Mouse (Mus musculus) frontal cortex, adult (tissue): ENCODE data around the gene 9130409I23Rik.

Experiments used
- ATAC-seq: cut with Nextera tagmentation; 2 replicates; pipeline ENCODE4 v1.9.2; 2017; ENCODE audit warnings: mild to moderate bottlenecking, moderate library complexity, mixed read lengths; ENCODE audit not compliant: low TSS enrichment

Gene 9130409I23Rik

GRCm38 (mm10) chr1:181050937-181051336 is at the start of gene 9130409I23Rik:
Gene 9130409I23Rik (plus strand): TSS chr1:181051237.
- no peak for ATAC-seq

DNA sequence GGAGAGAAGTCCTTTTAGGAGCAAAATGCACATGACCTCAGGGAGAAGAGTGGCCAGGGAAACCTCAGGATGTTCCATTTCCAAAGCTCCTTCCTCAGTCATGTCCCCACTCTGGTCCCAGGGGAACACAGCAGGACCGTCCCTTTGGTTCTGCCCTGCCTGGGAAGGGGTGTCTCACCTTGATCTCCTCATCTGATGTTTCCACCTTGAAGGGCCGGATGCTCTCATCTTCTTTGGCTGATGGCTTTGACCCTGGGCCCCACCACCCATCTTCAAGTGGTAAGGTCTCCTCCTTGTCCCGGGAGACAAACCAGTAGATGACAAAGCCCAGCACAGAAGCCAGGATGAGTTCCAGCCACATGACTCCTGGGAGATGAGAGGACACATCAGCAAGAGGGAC is 49.4 kb upstream of the 9130409I23Rik start:
- no peak for ATAC-seq

- ATAC-seq = no peak
Observed at GRCm38 (mm10) chr1:181003790-181004189, 47.2 kb upstream of the 9130409I23Rik start.

DNA sequence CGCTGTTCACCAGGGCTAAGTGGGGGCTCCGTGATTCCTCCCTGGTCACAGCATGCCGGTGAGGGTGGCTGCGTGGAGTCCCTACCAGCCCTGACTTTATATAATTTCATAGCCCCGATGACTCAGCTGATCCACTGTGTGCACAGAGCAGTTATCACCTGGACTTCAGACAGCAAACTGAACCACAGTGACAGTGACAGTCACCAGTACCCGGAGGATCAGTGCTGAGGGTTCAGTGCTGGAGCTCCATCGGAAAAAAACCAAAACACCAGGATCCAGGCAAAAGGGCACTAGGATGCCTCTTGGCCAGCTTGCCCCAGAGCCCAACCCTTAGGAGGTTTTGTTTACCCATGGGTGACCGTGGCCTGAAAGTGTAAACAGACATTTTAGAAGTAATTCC is 45.7 kb upstream of the 9130409I23Rik start:
- ATAC-seq = no peak

GRCm38 (mm10) chr1:181007831-181008230 is 43.2 kb upstream of the 9130409I23Rik start:
- no peak for ATAC-seq

- ATAC-seq = no peak
Observed at GRCm38 (mm10) chr1:181008266-181008665, 42.8 kb upstream of the 9130409I23Rik start.

- no peak for ATAC-seq
Observed at GRCm38 (mm10) chr1:181009011-181009590, 41.9 kb upstream of the 9130409I23Rik start.

DNA sequence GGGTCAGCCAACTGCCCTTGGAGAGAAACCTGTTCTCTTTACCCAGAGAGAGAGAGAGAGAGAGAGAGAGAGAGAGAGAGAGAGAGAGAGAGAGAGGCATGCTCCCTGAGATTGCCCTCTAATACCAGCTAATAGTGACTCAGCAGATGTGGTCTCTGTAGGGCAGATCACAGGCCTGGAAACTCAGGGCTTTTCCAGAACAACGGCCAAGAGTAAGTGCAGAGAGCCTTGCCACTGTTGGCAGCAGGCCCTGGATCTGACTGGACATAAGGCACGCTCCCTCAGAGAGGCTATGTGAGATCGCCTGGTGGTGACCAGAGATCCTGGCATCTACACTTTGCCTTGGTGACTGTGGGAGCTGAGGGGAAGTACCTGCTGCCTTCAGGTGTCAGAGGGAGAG is 41.3 kb upstream of the 9130409I23Rik start:
- no peak for ATAC-seq

- no peak for ATAC-seq
Observed at GRCm38 (mm10) chr1:181010171-181010932, 40.7 kb upstream of the 9130409I23Rik start.

DNA sequence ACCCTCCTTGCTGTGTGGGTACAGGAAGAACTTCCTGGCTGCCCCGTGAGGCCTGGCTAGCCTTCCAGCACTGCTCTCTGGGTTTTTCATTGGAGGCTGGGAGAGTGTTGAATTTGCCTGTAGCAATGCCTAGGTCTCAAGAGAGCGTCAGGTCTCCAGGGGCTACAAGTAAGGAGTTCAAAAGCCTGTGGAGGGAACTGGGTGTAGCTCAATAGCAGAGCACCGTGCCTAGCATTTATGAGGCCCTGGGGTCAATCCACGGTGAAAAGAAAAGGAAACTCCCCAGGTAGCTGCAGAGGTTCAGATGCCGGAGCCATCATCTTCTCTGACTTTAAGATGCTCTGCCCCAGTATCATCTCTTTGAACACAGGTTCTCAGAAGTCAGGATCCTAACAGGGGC is 39.4 kb upstream of the 9130409I23Rik start:
- ATAC-seq = no peak

GRCm38 (mm10) chr1:181012416-181012815 is 38.6 kb upstream of the 9130409I23Rik start:
- ATAC-seq = no peak

DNA sequence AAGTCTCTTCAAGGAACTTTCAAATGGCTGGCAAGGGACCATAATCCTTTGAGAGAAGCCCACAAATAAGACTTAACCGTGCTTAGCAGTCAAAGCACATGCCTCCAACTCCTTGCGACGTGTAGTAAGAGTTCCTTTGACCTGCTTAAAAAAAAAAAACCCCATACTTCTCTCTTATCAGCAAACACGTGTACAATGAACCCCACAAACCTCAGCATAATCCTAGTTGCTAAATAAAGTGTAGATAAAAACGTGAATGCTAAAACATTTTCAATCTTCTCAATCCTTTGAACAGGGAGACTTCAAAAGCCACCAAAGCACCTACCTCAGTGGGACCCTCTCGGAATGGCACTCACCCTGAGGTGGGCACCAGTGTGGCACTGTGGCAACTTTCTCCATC is 37.6 kb upstream of the 9130409I23Rik start:
- ATAC-seq = no peak

- ATAC-seq = no peak
Observed at GRCm38 (mm10) chr1:181014731-181015500, 36.1 kb upstream of the 9130409I23Rik start.

- ATAC-seq = no peak
Observed at GRCm38 (mm10) chr1:181015558-181015957, 35.5 kb upstream of the 9130409I23Rik start.

GRCm38 (mm10) chr1:181016045-181016444 is 35.0 kb upstream of the 9130409I23Rik start:
- no peak for ATAC-seq

DNA sequence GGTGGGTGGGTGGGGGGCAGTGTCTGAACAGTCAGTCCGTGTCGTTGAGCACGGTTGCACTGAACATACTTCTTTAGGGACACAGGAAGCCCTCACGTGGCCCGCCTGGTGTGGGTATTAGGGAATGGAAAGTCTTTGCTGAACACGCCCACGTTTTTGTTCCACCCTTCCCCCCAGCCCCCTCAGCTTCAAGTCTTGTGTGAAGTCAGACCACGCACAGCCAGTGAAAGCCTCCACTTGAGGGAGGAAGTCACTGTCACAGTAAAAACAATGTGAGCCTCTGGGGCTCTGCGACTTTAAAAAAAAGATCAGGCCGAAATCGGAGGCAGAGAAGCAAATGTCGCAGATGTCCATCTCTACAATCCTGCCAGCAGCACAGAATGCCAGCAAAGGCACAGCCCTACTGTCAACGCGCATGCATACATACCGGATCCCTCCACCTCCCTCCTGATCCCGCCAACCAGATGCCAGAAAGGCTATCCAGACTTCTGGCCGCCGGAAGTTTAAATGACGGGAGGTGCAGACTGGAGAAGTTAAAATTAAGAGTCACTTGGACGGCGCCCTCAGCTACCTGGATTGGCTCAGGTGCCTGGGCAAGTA is 34.4 kb upstream of the 9130409I23Rik start:
- ATAC-seq = peak; percentile 87

- ATAC-seq = peak; percentile 65
Observed at GRCm38 (mm10) chr1:181017212-181017711, 33.8 kb upstream of the 9130409I23Rik start.

DNA sequence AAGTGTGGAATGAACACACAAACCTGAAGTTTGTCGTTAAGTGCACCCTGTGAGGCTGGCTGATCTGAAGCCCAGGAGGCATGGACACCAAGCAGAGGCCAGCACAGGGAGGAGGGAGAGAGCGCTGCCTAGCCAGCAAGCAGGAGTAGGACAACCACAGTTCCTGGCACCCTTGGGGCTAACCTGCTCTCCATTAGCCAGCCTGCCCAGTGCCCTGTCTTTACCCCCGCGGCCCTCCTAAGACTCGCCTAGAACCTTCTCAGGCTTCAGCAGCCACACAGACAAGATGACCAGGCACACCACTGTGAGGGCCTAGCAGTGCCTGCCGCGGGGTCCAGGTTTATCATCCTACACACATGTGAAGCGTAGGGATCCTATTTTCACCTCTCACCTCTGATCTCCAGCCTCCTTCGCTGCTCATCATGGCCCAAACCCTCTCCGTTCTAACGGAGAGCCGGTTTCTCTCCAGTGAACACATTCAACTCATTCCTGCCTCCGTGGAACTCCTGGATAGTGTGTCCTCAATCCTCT is 33.1 kb upstream of the 9130409I23Rik start:
- ATAC-seq = no peak

- ATAC-seq = no peak
Observed at GRCm38 (mm10) chr1:181020756-181021487, 30.1 kb upstream of the 9130409I23Rik start, which contains the start of gene Ephx1. Gene Ephx1 (minus strand): TSS chr1:181020904.

DNA sequence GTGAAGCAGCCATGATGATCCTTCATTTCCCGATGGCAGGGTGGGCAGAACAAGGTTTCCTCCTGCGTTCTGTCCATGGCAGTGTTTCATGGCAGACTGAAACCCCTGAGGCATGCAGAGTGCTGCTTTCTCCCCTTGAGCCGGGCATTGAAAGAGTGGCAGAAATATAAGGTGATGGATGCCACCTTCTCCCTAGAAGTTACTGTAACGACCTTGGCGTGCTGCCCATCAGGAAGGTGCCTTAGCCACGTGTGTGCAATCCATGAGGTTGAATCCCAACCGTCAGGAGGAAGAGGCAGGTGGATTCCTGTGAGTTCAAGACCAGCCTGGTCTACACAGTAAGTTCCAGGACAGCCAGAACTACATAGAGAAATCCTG is 29.6 kb upstream of the 9130409I23Rik start:
- ATAC-seq = no peak

GRCm38 (mm10) chr1:181022265-181022664 is 28.8 kb upstream of the 9130409I23Rik start:
- ATAC-seq = peak; percentile 89
